Mouse (Mus musculus): ENCODE data around the gene Gpr88.

Gene Gpr88

GRCm38 (mm10) chr3:116253077-116253531 is at the start of gene Gpr88:
Gene Gpr88, minus strand, starts transcription at chr3:116253503.
- no peak for DNase-seq (ENCODE audit: low read depth in 2 of 2, low spot score in 2 of 2)

GRCm38 (mm10) chr3:116302581-116302980 is 49.3 kb upstream of the Gpr88 start:
- DNase-seq (ENCODE audit: low read depth in 2 of 2, low spot score in 2 of 2) = no peak

- no peak for DNase-seq (ENCODE audit: low read depth in 2 of 2, low spot score in 2 of 2)
Observed at GRCm38 (mm10) chr3:116301754-116302153, 48.5 kb upstream of the Gpr88 start.

- DNase-seq (ENCODE audit: low read depth in 2 of 2, low spot score in 2 of 2) = no peak
Observed at GRCm38 (mm10) chr3:116298727-116299126, 45.4 kb upstream of the Gpr88 start.

GRCm38 (mm10) chr3:116298003-116298402 is 44.7 kb upstream of the Gpr88 start:
- DNase-seq (ENCODE audit: low read depth in 2 of 2, low spot score in 2 of 2) = no peak

DNA sequence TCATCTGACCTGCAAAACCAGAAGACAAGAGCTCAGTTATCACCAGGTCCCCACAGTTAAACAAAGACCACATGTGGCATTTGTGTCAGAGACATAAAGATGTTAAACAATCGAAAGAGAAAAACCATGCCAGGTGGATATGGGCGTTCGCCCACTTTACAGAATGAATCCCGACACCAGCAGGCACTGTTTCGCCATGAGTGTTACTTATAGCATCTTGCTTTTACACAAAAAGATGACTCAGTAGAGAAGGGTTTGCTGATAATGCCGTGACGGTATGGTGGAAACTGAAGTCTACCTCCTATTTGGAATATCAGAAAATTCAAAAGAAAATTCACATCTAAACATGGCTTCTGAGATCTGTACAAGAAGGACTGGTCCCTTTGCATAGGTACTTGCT is 43.9 kb upstream of the Gpr88 start:
- DNase-seq (ENCODE audit: low read depth in 2 of 2, low spot score in 2 of 2) = no peak

DNA sequence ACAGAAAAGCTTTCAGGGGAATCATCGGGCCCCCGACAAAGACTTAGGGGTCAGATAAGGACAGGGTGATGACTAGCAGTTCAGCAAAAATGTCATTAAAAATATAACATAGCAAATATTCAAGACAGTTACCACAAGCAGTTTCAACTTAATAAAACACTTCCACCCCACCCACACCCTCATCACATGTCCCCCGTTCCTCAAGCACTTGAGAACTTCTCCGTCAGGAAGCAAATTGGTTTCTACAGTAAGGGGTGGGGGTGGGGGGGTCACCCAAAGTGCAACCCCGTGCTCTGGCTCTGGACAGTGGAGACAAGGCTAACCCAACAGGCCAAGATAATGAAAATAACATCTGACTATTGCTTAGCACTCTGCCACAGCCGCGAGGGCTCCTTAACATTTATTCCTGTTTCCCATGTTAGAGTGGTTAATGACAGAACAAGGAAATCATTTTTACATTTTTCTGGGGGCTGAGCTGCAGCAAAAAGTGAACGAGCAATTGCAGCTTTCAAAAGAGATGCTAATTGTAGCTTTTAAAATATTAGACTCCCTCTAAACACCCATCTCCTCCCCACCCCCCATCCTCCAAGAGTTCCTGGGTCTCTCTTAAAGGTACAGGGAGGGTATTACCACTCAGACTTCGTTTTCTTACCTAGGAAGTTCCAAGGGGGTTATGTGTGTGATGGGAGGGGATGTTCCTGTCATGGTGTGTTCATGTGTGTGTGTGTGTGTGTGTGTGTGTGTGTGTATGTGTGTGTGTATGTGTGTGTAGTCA is 36.9 kb upstream of the Gpr88 start:
- no peak for DNase-seq (ENCODE audit: low read depth in 2 of 2, low spot score in 2 of 2)

DNA sequence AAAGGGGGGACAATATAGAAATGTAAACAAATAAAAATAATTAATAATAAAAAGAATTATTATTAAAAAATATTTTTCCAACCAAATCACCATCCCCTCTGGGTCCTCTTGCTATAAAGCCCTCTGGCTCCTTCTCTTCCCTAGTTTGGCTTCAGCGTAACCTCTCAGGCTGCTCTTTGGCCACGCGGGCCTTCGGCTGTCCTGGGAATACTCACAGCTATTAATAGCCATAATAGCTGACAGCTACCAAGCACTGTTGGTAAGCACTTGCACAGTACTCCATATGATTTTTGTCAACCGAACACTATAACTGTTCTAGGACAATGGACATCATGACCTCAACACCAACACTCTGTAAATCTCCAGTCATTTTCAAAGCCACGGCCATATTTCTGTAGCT is 35.5 kb upstream of the Gpr88 start:
- DNase-seq (ENCODE audit: low read depth in 2 of 2, low spot score in 2 of 2) = no peak

GRCm38 (mm10) chr3:116284735-116285134 is 31.4 kb upstream of the Gpr88 start:
- DNase-seq (ENCODE audit: low read depth in 2 of 2, low spot score in 2 of 2) = no peak

GRCm38 (mm10) chr3:116283996-116284395 is 30.7 kb upstream of the Gpr88 start:
- no peak for DNase-seq (ENCODE audit: low read depth in 2 of 2, low spot score in 2 of 2)

DNA sequence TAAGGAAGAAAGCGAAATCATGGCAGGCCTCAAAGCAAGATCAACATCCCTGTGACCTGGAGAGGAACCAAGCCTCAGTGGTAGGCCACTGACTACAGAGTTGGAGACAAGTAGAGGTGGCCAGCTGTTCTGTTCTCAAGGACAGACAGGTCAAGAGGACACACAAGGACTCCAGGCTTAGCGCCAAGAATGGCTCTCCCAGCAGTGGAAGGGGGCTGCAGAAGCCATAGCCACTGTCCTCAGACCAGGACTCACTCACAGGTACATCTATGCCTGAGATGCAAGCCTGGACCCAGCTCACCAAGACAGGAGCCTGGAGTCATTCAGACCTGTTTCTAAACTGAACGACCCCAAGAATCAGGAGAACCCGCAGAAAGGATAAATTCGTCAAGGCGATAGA is 28.4 kb upstream of the Gpr88 start:
- no peak for DNase-seq (ENCODE audit: low read depth in 2 of 2, low spot score in 2 of 2)

DNA sequence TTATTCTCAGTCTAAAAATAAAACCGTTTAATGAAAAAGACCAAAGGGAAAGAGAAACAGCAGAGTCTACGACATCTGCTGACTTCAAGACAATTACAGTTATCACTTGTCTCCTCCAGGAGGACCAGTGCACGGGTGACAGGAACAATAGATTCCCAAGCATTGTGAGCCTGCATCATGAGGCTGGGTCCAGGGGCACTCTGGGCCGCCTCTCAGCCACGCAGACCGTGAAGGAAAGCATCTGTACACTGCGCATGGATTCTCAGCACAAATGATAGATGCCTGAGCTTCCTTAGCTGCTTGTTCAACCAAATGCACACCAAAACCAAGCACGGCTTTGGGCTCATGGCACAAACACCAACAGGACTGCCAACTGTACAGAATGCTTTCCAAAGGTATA is 23.8 kb upstream of the Gpr88 start:
- DNase-seq (ENCODE audit: low read depth in 2 of 2, low spot score in 2 of 2) = no peak

GRCm38 (mm10) chr3:116271679-116272078 is 18.4 kb upstream of the Gpr88 start:
- DNase-seq (ENCODE audit: low read depth in 2 of 2, low spot score in 2 of 2) = no peak

DNA sequence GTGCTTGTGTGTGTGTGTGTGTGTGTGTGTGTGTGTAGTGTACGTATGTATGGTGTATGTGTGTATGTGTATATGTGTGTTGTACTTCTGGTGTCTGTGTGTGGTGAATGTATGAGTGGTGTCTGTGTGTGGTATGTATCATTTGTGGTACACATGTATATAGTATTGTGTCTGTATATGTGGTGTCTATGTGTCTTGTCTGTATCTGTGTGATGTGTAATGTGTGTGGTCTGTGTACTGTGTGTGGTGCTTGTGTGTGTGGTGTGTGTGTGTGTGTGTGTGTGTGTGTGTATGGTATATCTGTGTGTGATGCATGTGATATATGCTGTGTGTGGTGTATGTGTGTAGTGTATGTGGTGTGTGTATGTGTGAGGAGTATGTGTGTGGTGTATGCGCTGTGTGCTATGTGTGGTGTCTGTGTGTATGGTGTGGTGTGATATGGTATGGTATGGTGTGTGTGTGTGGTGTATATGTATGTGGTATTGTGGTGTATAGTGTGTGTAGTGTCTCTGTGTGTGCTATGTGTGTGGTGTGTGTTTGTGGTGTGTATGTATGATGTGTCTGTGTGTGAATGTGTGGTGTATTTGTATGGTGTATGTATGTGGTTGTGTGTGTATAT is 13.8 kb upstream of the Gpr88 start:
- DNase-seq (ENCODE audit: low read depth in 2 of 2, low spot score in 2 of 2) = no peak

DNA sequence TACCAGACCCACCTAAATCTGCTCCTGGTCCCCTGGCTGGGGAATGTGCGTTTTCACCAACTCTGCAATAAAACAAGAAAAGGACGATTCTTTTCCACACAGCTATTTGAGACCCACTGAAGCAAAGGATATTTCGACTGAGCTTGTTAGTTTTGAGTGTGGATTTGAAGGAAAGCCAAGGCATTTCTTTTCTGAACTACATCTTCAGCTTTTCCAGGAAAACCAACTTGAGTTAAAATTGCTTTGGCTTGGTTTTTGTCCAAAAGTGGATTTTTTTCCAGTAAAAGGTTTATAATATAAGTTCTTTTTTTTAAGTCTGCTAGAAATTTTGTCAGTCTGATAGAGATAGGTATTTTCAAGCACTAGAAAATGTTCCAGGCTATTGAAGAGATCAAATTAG is 13.1 kb upstream of the Gpr88 start:
- no peak for DNase-seq (ENCODE audit: low read depth in 2 of 2, low spot score in 2 of 2)

GRCm38 (mm10) chr3:116263977-116264376 is 10.7 kb upstream of the Gpr88 start:
- no peak for DNase-seq (ENCODE audit: low read depth in 2 of 2, low spot score in 2 of 2)

DNA sequence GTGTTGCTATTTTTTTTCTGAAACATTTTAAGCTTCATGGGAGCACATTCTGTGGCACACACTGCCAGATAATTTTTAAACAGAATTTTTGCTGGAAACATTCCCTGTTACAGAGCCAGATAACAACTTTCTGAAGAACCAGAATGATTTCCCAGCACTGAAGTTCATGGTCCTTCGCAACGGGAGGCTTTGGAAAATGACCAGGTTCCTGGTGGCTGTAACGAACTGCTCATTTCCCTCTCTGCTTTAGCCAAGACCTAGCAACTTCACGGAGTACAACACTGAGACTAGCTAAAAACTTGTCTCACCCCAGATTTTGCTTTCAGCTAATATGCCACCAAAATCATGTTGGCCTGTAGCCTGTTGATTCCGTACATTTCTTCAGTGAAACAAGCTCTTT is 9.8 kb upstream of the Gpr88 start:
- no peak for DNase-seq (ENCODE audit: low read depth in 2 of 2, low spot score in 2 of 2)

- DNase-seq (ENCODE audit: low read depth in 2 of 2, low spot score in 2 of 2) = no peak
Observed at GRCm38 (mm10) chr3:116256104-116256503, 2.8 kb upstream of the Gpr88 start.

GRCm38 (mm10) chr3:116252255-116253040 is 855 bp downstream of the Gpr88 start:
- no peak for DNase-seq (ENCODE audit: low read depth in 2 of 2, low spot score in 2 of 2)

GRCm38 (mm10) chr3:116251481-116252254 is 1.6 kb downstream of the Gpr88 start:
- no peak for DNase-seq (ENCODE audit: low read depth in 2 of 2, low spot score in 2 of 2)

DNA sequence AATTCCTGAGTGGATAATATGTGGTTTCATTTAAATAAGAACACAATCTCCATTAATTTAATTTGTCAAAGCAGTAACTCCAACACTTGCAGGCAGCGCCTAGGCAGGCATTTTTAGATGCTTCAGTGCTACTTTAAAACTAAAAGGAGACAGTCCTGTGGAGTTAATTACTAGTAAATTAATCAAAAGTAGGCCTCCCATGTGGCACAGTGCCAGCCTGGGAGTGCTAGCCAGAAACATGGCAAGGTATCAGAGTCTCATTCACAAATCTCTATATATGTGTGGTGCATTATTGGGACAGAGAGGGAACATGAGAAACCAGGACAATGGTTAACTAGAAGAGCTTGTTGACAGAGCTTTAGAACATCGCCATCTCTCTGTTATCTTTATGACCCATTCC is 4.3 kb downstream of the Gpr88 start:
- no peak for DNase-seq (ENCODE audit: low read depth in 2 of 2, low spot score in 2 of 2)

Data from CD8-positive naive resting alpha-beta T cell, adult 2 months (primary cell).